Mouse (Mus musculus): ENCODE data around the gene Mia2.

- TF ChIP-seq CTCF (IDR thresholded peaks at IDR 0.05; ENCODE audit: extremely low read depth, insufficient read depth, low read length) (no peak), POLR2A (IDR thresholded peaks at IDR 0.05; ENCODE audit: extremely low read depth, insufficient read depth, low read length) (no peak)
These were observed 142.8 kb downstream of the Mia2 start for GRCm38 (mm10) chr12:59238434-59238833.
